Mouse (Mus musculus): ENCODE results near the gene Cyld.
A peak's percentile ranks its signal among the peaks of the same experiment; 100 is the strongest.

The Cyld gene

DNA sequence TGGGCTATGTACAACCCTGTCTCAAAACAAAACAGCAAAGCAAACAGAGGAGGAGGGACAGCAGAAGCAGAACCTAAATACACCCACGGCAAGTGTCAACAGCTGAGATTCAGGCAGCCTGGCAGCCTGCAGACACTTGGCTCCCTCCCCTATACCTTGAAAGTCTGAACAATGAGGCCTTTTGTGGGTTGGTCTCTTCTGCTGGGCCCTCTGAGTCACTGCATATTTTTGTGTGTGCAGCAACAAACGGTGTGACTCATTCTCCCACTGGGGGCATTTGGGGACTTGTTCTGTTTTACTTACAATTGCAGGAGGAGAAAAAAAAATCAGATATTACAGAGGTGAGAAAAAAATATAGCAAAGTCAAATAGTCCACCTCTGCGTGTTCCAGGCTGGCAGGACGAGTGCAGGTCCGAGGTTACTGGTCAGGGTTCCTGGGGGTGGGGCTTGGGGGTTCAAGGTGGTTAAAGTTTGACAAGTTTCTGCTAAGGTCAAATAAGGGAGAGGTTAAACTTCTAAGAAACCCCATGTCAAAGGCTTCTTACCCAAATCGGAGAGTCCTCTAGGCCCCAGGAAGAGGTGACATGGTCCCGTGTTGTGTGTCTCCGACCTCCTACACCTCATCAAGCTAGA, 96.0 kb downstream of the Cyld start:
- DNase-seq (ENCODE audit: low spot score in 2 of 2), result peak in 1 of 2 experiments; percentile 56

- peak in 1 of 2 experiments; percentile 30 for DNase-seq (ENCODE audit: low spot score in 2 of 2)
Observed at GRCm38 (mm10) chr8:88793324-88793722, 96.5 kb downstream of the Cyld start.

DNA sequence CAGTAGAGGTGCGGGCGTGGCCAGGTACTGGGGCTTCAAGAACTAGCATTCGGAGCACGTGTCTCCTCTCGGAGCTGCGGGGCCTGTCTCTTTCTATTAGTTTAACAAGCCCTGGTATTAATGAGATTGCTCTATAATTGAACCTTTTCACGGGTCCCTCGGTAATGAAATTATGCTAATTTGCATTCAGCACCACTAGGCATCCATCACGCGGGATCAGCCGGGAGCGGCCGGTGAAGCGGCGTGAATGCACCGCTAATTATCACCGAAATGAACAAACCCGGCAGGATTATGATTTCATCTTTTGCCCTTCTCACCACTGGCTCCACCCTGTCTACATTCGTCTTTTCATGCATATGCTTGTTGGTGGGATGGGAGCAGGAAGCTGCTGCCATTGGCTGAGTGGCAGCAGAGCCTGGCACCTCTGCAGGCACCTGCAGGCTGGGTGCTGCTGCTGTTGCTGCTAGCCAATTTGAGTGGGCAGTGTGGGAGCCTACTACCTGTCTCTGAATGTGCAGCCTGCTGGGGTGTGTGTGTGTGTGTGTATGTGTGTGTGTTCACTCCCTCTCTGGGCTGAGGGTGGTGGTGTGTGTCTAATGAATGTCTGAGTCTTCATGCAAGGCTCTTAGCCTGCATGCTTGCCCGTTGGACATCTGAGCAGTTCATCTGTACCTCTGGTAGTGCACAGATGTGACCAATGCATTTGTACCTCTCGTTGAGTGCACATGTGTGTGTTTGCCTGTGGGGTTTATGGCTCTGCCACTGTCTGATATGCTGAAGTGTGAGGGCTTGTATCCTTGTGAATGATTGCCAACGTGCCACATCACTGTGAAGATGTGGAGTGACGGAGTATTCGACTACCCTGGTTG, 97.2 kb downstream of the Cyld start:
- DNase-seq (ENCODE audit: low spot score in 2 of 2), result peak in 1 of 2 experiments; percentile 55

DNA sequence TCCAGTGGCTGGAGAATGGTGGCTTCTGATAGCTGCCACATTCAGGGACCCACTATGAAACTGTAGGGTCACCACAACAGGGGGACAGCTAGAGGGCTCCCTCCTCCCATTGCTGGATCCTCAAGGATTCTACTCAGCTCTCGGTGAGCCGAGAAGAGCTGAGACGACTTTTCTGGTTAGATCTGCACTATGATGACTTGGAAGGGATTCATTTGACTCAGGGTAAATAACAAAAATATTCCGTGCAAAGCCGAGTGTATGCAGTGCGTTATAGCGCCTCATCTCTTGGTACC, 97.7 kb downstream of the Cyld start:
- DNase-seq (ENCODE audit: low spot score in 2 of 2), result peak in 1 of 2 experiments; percentile 40

GRCm38 (mm10) chr8:88795896-88796295, 99.1 kb downstream of the Cyld start:
- DNase-seq (ENCODE audit: low spot score in 2 of 2), result no peak

DNA sequence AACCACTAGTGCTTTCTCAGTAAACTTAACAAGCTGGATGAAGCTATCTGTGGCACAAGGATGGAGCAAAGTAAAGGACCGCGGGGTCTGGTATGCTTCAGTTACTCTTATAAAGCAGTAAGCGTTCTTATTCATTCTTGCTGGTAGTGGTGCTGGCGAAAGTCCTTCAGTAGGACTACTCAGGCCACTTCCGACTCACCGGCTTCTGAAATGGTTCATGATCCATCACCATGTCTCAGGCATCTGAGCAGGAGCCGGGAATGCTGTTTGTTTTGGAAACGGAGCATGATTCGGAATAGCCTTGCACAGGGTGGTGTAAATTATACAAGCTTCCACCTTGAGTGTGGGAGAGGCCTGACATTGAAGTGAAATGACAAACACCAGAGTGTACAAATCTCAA, 99.8 kb downstream of the Cyld start:
- peak in 1 of 2 experiments; percentile 38 for DNase-seq (ENCODE audit: low spot score in 2 of 2)
